Mouse (Mus musculus): Measurements from ENCODE around the gene 4930539E08Rik. TPM values are rescaled to one million over a fixed set of nuclear protein-coding genes. Genes with fewer than 3 reads are reported as not detected.

4930539E08Rik gene
- polyA plus RNA-seq, 1 experiment from 2014 or later, result 0.09 TPM

DNA sequence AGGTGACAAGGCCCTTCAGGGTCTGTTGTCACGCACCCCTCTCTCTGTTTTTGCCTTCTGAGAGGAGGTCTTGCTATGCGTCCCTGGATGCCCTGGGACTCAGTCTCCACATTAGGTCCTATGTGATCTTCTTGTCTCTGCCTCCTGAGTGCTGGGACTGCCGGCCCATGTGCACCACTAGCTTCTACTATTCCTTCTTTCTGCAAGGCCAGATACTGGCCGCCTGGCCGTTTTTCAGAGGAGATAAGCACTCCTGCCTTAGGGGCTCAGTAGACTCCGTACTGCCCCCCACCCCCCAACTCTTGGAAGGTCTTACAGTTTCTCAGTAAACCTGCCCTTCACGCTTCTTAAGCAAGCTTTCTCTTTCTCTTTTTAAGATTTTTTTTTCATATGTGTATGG is 21.0 kb upstream of the 4930539E08Rik start:
- H3K9me3 ChIP-seq (ENCODE audit: control insufficient read depth, low read length), result peaks cover 5% of the 10 kb centered on the region; the same call in 1 of the 2 replicates
- H3K36me3 ChIP-seq (ENCODE audit: control insufficient read depth, insufficient read depth, low read length), result no peaks in the 10 kb centered on the region
- no peak overlapping the region for H3K27ac ChIP-seq (replicated peaks in 1 of 2; ENCODE audit: control insufficient read depth in 1 of 2, insufficient read depth in 1 of 2, low read depth in 2 of 2, low read length in 2 of 2)
- no peak for ATAC-seq (ENCODE audit: insufficient number of reproducible peaks, insufficient read depth, low FRiP score, low read depth)
- H3K27me3 ChIP-seq (ENCODE audit: control insufficient read depth, insufficient read depth, low read length), result no peaks in the 10 kb centered on the region
- WGBS, result 78% methylated on average over 7 of the region's 7 CpGs
- H3K4me3 ChIP-seq (ENCODE audit: control insufficient read depth in 1 of 2, insufficient read depth in 1 of 2, low read depth in 1 of 2, low read length in 2 of 2), result no peak overlapping the region
- no peak overlapping the region for H3K9ac ChIP-seq (ENCODE audit: low read length)
- H3K4me1 ChIP-seq (ENCODE audit: control insufficient read depth in 2 of 2, insufficient read depth in 2 of 2, low read length in 2 of 2), result peaks cover 0 to 3% of the 10 kb centered on the region in 2 experiments; a peak in 1 of 4 replicates
- H3K4me2 ChIP-seq (ENCODE audit: low read length), result no peak overlapping the region

DNA sequence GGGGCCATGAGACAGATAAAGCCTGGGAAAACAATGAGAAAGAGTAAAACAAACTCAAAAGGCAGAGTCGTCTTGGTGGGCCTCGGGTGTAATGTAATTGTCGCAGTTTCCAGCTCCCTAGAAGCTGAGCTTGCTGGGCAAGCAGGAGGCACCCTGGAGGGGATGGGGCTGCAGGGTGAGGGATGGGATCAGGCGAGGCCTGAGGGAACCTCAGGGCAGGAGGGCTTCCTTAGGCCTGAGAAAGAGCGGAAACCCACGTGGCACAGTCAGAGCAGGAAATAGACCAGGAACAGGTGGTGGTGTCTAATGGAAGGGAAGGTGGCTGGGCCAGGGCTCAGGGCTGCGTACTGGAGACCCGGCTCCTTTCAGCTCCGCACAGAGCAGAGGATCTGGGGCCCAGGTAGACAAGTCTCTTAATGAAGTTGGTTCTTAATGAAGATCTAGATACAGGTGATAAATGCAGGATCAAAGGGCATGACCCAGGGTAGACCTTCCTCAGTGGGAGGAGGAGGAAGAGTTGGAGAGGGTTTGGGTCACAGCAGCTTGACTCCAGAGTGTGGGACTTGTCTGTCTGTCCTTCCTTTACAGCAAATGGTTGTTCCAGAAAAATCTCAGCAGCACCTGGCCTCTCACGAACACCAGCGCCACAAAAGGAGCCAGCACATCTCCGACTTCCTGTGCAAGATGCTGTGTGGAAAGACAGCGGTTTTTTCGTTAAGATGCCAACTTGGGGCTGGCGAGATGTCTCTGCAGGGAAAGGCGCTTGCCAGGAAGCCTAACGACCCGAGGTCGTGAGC is 19.2 kb upstream of the 4930539E08Rik start:
- Histone ChIP-seq H3K36me3 (ENCODE audit: control insufficient read depth, insufficient read depth, low read length) (no peaks in the 10 kb centered on the region), H3K9me3 (ENCODE audit: control insufficient read depth, low read length) (peaks cover 5% of the 10 kb centered on the region; the same call in 1 of the 2 replicates), H3K27ac (replicated peaks in 1 of 2; ENCODE audit: control insufficient read depth in 1 of 2, insufficient read depth in 1 of 2, low read depth in 2 of 2, low read length in 2 of 2) (no peak overlapping the region), H3K27me3 (ENCODE audit: control insufficient read depth, insufficient read depth, low read length) (no peaks in the 10 kb centered on the region), H3K4me2 (ENCODE audit: low read length) (no peak overlapping the region), H3K4me3 (ENCODE audit: control insufficient read depth in 1 of 2, insufficient read depth in 1 of 2, low read depth in 1 of 2, low read length in 2 of 2) (no peak overlapping the region), H3K4me1 (ENCODE audit: control insufficient read depth in 2 of 2, insufficient read depth in 2 of 2, low read length in 2 of 2) (peaks cover 6 to 12% of the 10 kb centered on the region in 2 experiments; a peak in 3 of 4 replicates), H3K9ac (ENCODE audit: low read length) (no peak overlapping the region)
- no peak for ATAC-seq (ENCODE audit: insufficient number of reproducible peaks, insufficient read depth, low FRiP score, low read depth)
- WGBS, result 66% methylated on average over 19 of the region's 19 CpGs

DNA sequence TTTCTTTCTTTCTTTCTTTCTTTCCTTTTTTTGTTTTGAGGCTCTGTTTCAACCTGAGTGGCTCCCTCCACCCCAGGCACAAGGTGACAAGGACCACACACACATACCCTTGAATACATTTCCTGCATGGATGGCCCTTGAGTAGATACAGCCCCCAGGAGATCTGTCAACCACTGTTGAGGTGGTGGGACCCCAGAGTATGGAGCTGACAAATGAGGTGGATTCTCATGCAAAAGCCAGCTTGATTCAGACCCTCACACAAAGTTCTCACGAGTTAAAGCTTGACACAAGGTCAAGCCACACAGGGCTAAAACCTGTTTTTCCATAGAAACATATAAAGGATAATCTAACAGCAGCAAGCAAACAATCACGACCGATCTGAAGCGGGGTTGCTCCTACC is 17.1 kb upstream of the 4930539E08Rik start:
- Histone ChIP-seq H3K9me3 (ENCODE audit: control insufficient read depth, low read length) (peaks cover 5% of the 10 kb centered on the region; the same call in 1 of the 2 replicates), H3K36me3 (ENCODE audit: control insufficient read depth, insufficient read depth, low read length) (no peaks in the 10 kb centered on the region), H3K4me3 (ENCODE audit: control insufficient read depth in 1 of 2, insufficient read depth in 1 of 2, low read depth in 1 of 2, low read length in 2 of 2) (no peak overlapping the region), H3K4me1 (ENCODE audit: control insufficient read depth in 2 of 2, insufficient read depth in 2 of 2, low read length in 2 of 2) (peaks cover 6 to 12% of the 10 kb centered on the region in 2 experiments; a peak in 3 of 4 replicates), H3K27ac (replicated peaks in 1 of 2; ENCODE audit: control insufficient read depth in 1 of 2, insufficient read depth in 1 of 2, low read depth in 2 of 2, low read length in 2 of 2) (no peak overlapping the region), H3K4me2 (ENCODE audit: low read length) (no peak overlapping the region), H3K9ac (ENCODE audit: low read length) (no peak overlapping the region), H3K27me3 (ENCODE audit: control insufficient read depth, insufficient read depth, low read length) (no peaks in the 10 kb centered on the region)
- ATAC-seq (ENCODE audit: insufficient number of reproducible peaks, insufficient read depth, low FRiP score, low read depth), result no peak
- WGBS, result 83% methylated on average over 4 of the region's 4 CpGs

DNA sequence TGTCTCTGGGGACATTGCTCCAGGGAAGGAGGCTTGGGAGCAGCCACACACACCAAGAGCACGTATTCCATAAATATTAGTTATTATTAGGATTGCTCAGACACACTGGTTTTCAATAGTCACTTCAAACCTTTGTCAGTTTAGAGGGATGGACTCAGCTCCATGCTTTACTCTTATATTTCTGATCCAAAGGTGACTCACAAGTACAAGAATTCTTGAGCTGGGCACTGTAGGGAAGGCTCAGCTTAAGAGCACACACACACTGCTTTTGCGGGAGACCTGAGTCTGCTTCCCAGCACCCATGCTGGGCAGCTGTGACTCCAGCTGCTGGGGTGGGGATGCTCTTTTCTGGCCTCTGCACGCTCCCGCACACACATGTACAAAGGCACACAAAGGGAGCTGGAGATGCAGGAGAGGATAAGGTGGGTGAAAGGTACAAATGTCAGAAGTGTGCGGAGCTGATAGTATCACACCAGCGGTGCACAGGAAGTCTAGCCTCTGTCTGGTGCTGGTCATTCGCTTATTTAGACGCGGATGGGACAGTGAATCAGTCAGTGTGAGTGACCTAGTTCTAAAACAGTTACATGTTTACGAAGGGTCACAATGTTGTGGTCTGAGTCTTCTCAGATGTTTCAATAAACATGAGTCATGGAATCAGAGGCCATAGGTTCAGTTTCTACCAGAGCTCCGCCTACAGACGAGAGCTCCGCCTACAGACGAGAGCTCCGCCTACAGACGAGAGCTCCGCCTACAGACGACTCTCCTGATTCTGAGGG is 16.5 kb upstream of the 4930539E08Rik start:
- H3K4me2 ChIP-seq (ENCODE audit: low read length), result no peak overlapping the region
- H3K27me3 ChIP-seq (ENCODE audit: control insufficient read depth, insufficient read depth, low read length), result no peaks in the 10 kb centered on the region
- H3K9me3 ChIP-seq (ENCODE audit: control insufficient read depth, low read length), result no peaks in the 10 kb centered on the region
- no peaks in the 10 kb centered on the region for H3K36me3 ChIP-seq (ENCODE audit: control insufficient read depth, insufficient read depth, low read length)
- no peak overlapping the region for H3K4me3 ChIP-seq (ENCODE audit: control insufficient read depth in 1 of 2, insufficient read depth in 1 of 2, low read depth in 1 of 2, low read length in 2 of 2)
- ATAC-seq (ENCODE audit: insufficient number of reproducible peaks, insufficient read depth, low FRiP score, low read depth), result no peak
- WGBS, result 85% methylated on average over 18 of the region's 18 CpGs
- H3K9ac ChIP-seq (ENCODE audit: low read length), result no peak overlapping the region
- peak overlapping the region in 1 of 2 experiments; percentile 86; a peak in 2 of 4 replicates for H3K27ac ChIP-seq (replicated peaks in 1 of 2; ENCODE audit: control insufficient read depth in 1 of 2, insufficient read depth in 1 of 2, low read depth in 2 of 2, low read length in 2 of 2)
- H3K4me1 ChIP-seq (ENCODE audit: control insufficient read depth in 2 of 2, insufficient read depth in 2 of 2, low read length in 2 of 2), result peaks cover 9 to 12% of the 10 kb centered on the region in 2 experiments; a peak in 3 of 4 replicates

DNA sequence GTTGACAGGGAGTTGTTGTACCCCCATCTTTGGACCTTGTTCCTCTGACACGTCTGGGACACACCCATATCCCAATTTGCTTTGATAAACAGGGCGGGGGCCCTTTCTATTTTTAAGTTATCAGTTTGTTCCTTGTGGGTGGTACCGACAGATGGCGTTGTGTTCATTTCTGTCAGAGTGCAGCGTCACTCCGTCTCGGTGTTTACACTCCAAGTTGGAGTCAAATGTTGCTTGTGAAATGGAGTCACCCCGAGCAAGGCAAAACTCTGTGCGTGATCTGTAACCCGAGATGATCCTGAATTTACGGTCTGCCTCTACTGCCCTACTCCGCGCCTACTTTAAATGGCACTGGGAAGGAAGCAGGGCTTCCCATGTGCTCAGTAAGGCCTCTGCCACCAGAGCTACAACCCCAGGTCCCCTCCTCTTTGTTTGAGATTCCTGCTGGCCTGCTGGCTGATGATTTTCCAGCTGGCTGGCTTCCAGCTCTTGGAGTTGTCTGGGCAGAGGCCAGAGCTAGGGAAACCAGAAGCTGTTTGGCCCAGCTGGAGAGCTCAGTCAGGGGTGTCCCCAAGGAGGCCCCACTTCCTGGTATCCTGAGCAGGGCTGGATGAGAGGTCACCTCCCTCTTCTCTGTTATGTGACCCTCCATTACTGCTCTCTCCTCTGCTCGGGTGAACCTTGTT is 15.4 kb upstream of the 4930539E08Rik start:
- 9% methylated on average over 14 of the region's 14 CpGs for WGBS
- Histone ChIP-seq H3K4me3 (ENCODE audit: control insufficient read depth in 1 of 2, insufficient read depth in 1 of 2, low read depth in 1 of 2, low read length in 2 of 2) (peak overlapping the region in 1 of 2 experiments; percentile 15; a peak in 1 of 4 replicates), H3K4me1 (ENCODE audit: control insufficient read depth in 2 of 2, insufficient read depth in 2 of 2, low read length in 2 of 2) (peaks cover 9 to 12% of the 10 kb centered on the region in 2 experiments; a peak in 3 of 4 replicates), H3K27ac (replicated peaks in 1 of 2; ENCODE audit: control insufficient read depth in 1 of 2, insufficient read depth in 1 of 2, low read depth in 2 of 2, low read length in 2 of 2) (peak overlapping the region; percentile 86 to 94), H3K9ac (ENCODE audit: low read length) (0 out of 2 replicates have a peak overlapping the region, but pooled peaks have one; percentile 2), H3K36me3 (ENCODE audit: control insufficient read depth, insufficient read depth, low read length) (no peaks in the 10 kb centered on the region), H3K4me2 (ENCODE audit: low read length) (peak overlapping the region; percentile 49), H3K27me3 (ENCODE audit: control insufficient read depth, insufficient read depth, low read length) (no peaks in the 10 kb centered on the region), H3K9me3 (ENCODE audit: control insufficient read depth, low read length) (no peaks in the 10 kb centered on the region)
- peak; percentile 83 for ATAC-seq (ENCODE audit: insufficient number of reproducible peaks, insufficient read depth, low FRiP score, low read depth)

DNA sequence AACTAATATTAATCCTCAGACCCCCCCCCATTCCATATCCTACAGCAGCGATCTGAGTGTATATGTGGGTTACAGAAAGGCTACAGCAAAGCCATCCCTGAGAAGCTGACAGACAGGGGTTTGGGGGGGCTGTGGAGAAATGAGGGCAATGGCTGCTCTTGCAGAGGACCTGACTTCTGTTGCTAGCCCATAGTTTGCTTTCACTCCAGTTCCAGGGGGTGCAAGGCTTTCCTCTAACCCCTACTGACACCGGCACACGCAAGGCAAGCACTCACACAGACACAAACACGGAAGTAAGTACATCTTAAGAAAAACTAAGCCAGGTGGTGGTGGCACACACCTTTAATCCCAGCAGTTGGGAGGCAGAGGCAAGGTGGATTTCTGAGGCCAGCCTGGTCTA is 14.2 kb upstream of the 4930539E08Rik start:
- Histone ChIP-seq H3K4me2 (ENCODE audit: low read length) (no peak overlapping the region), H3K4me3 (ENCODE audit: control insufficient read depth in 1 of 2, insufficient read depth in 1 of 2, low read depth in 1 of 2, low read length in 2 of 2) (no peak overlapping the region), H3K27me3 (ENCODE audit: control insufficient read depth, insufficient read depth, low read length) (no peaks in the 10 kb centered on the region), H3K9ac (ENCODE audit: low read length) (no peak overlapping the region), H3K27ac (replicated peaks in 1 of 2; ENCODE audit: control insufficient read depth in 1 of 2, insufficient read depth in 1 of 2, low read depth in 2 of 2, low read length in 2 of 2) (no peak overlapping the region; a peak in 1 of 4 replicates), H3K36me3 (ENCODE audit: control insufficient read depth, insufficient read depth, low read length) (no peaks in the 10 kb centered on the region), H3K4me1 (ENCODE audit: control insufficient read depth in 2 of 2, insufficient read depth in 2 of 2, low read length in 2 of 2) (peaks cover 9 to 12% of the 10 kb centered on the region in 2 experiments; a peak in 3 of 4 replicates), H3K9me3 (ENCODE audit: control insufficient read depth, low read length) (no peaks in the 10 kb centered on the region)
- WGBS, result 97% methylated on average over 4 of the region's 4 CpGs
- ATAC-seq (ENCODE audit: insufficient number of reproducible peaks, insufficient read depth, low FRiP score, low read depth), result no peak

DNA sequence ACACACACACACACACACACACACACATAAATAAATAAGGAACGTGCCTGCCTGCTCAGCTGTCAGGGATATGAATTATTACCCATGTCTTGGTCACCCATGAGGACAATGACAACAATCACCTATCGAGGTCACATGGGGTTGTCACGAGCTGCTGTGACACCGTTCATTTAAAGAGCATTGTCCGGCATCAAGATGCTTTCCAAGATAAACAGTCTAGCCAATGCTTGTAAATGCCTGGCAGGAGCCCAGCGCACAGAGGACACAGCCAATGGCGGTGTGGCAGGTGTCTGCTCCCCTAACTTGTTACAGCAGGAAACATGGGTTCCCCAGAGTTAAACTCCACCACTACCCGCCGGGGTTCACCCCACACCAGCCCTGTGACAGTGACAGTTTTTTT is 12.9 kb upstream of the 4930539E08Rik start:
- H3K9me3 ChIP-seq (ENCODE audit: control insufficient read depth, low read length), result no peaks in the 10 kb centered on the region
- H3K27me3 ChIP-seq (ENCODE audit: control insufficient read depth, insufficient read depth, low read length), result no peaks in the 10 kb centered on the region
- no peak overlapping the region for H3K4me2 ChIP-seq (ENCODE audit: low read length)
- peaks cover 9 to 12% of the 10 kb centered on the region in 2 experiments; a peak in 3 of 4 replicates for H3K4me1 ChIP-seq (ENCODE audit: control insufficient read depth in 2 of 2, insufficient read depth in 2 of 2, low read length in 2 of 2)
- no peak for ATAC-seq (ENCODE audit: insufficient number of reproducible peaks, insufficient read depth, low FRiP score, low read depth)
- no peak overlapping the region for H3K4me3 ChIP-seq (ENCODE audit: control insufficient read depth in 1 of 2, insufficient read depth in 1 of 2, low read depth in 1 of 2, low read length in 2 of 2)
- H3K36me3 ChIP-seq (ENCODE audit: control insufficient read depth, insufficient read depth, low read length), result no peaks in the 10 kb centered on the region
- WGBS, result 81% methylated on average over 9 of the region's 9 CpGs
- H3K9ac ChIP-seq (ENCODE audit: low read length), result no peak overlapping the region
- H3K27ac ChIP-seq (replicated peaks in 1 of 2; ENCODE audit: control insufficient read depth in 1 of 2, insufficient read depth in 1 of 2, low read depth in 2 of 2, low read length in 2 of 2), result no peak overlapping the region
